Mouse (Mus musculus) yolk sac, embryonic 10.5 days (tissue): Measurements from ENCODE around the gene Zbtb20.

Experiments
- DNase-seq: peaks from one replicate; pipeline ENCODE4 v3.0.0-alpha.2; 2017; ENCODE audit warnings: low spot score

Zbtb20 gene

GRCm38 (mm10) chr16:43302171-43302570 lies 426.5 kb downstream of the Zbtb20 start:
- DNase-seq, result no peak

- DNase-seq, result no peak
These were observed 427.8 kb downstream of the Zbtb20 start for GRCm38 (mm10) chr16:43303245-43304197.

- DNase-seq, result no peak
These were observed 434.3 kb downstream of the Zbtb20 start for GRCm38 (mm10) chr16:43309968-43310431.

- DNase-seq, result no peak
These were observed 448.3 kb downstream of the Zbtb20 start for GRCm38 (mm10) chr16:43324009-43324408.

GRCm38 (mm10) chr16:43328221-43328620 lies 452.5 kb downstream of the Zbtb20 start:
- DNase-seq, result no peak

- no peak for DNase-seq
These were observed 454.5 kb downstream of the Zbtb20 start for GRCm38 (mm10) chr16:43330206-43330605.

- no peak for DNase-seq
These were observed 455.8 kb downstream of the Zbtb20 start for GRCm38 (mm10) chr16:43331440-43331839.

GRCm38 (mm10) chr16:43332734-43333133 lies 457.1 kb downstream of the Zbtb20 start:
- no peak for DNase-seq

GRCm38 (mm10) chr16:43333265-43333664 lies 457.6 kb downstream of the Zbtb20 start:
- no peak for DNase-seq

GRCm38 (mm10) chr16:43334411-43335150 lies 458.9 kb downstream of the Zbtb20 start:
- peak; percentile 2 for DNase-seq

- peak; percentile 3 for DNase-seq
These were observed 459.6 kb downstream of the Zbtb20 start for GRCm38 (mm10) chr16:43335151-43335823.

- no peak for DNase-seq
These were observed 460.1 kb downstream of the Zbtb20 start for GRCm38 (mm10) chr16:43335824-43336215.

GRCm38 (mm10) chr16:43340712-43341111 lies 465.0 kb downstream of the Zbtb20 start:
- DNase-seq, result no peak

GRCm38 (mm10) chr16:43341916-43342455 lies 466.3 kb downstream of the Zbtb20 start:
- no peak for DNase-seq

GRCm38 (mm10) chr16:43346094-43346493 lies 470.4 kb downstream of the Zbtb20 start:
- no peak for DNase-seq

- no peak for DNase-seq
These were observed 480.3 kb downstream of the Zbtb20 start for GRCm38 (mm10) chr16:43355776-43356645.

GRCm38 (mm10) chr16:43359546-43359945 lies 483.9 kb downstream of the Zbtb20 start:
- DNase-seq, result no peak

GRCm38 (mm10) chr16:43360112-43360511 lies 484.4 kb downstream of the Zbtb20 start:
- DNase-seq, result no peak

GRCm38 (mm10) chr16:43360838-43361480 lies 485.3 kb downstream of the Zbtb20 start:
- DNase-seq, result no peak

- DNase-seq, result peak; percentile 40
These were observed 487.1 kb downstream of the Zbtb20 start for GRCm38 (mm10) chr16:43362651-43363300.
